ENCODE assay signal across 38 mouse cellular contexts in genomic region chr4:155429202-155429601, GRCm38 (mm10). TPM values are rescaled to one million over a fixed set of nuclear protein-coding genes. Genes with fewer than 3 reads are reported as not detected.
"Had no signal": no experiment of that assay in that cellular context is flagged by ENCODE, and none has a peak within 500 bp of the region (broad histone marks: within the 10 kb centered on the region; RNA-seq: fewer than 3 reads in every experiment).

No protein-coding gene starts in this region.

- H3K4me2 ChIP-seq: heart, embryonic 12.5 days; heart, embryonic 13.5 days; heart, embryonic 15.5 days; hindbrain, embryonic 12.5 days; hindbrain, embryonic 13.5 days; hindbrain, embryonic 14.5 days; hindbrain, embryonic 15.5 days; intestine, embryonic 15.5 days; kidney, embryonic 15.5 days had no signal

- H3K36me3 ChIP-seq: heart, embryonic 12.5 days; heart, embryonic 13.5 days; heart, embryonic 15.5 days; hindbrain, embryonic 10.5 days; hindbrain, embryonic 12.5 days; hindbrain, embryonic 13.5 days; hindbrain, embryonic 15.5 days; intestine, embryonic 15.5 days; kidney, embryonic 15.5 days had no signal

- H3K4me3 ChIP-seq: heart, embryonic 12.5 days; heart, embryonic 13.5 days; heart, embryonic 15.5 days; hindbrain, embryonic 10.5 days; hindbrain, embryonic 12.5 days; hindbrain, embryonic 13.5 days; hindbrain, embryonic 15.5 days; intestine, embryonic 15.5 days; kidney, embryonic 15.5 days; layer of hippocampus, adult 2 months; left cerebral cortex, adult 2 months had no signal

- H3K4me1 ChIP-seq: heart, embryonic 12.5 days; heart, embryonic 13.5 days; heart, embryonic 15.5 days; hindbrain, embryonic 10.5 days; hindbrain, embryonic 12.5 days; hindbrain, embryonic 13.5 days; hindbrain, embryonic 15.5 days; intestine, embryonic 15.5 days; kidney, embryonic 15.5 days had no signal

- H3K9ac ChIP-seq: heart, embryonic 12.5 days; heart, embryonic 13.5 days; heart, embryonic 15.5 days; hindbrain, embryonic 13.5 days; hindbrain, embryonic 14.5 days; hindbrain, embryonic 15.5 days; intestine, embryonic 15.5 days; kidney, embryonic 15.5 days had no signal

- DNase-seq: heart, postnatal 10 days; heart, postnatal 14 days; heart, postnatal 36 days; heart, postnatal 4 days; kidney, adult 11 months; kidney, adult 18-20 months; kidney, adult 2 months; kidney, adult 8-10 months; kidney, adult 9 months; kidney, postnatal 10 days; kidney, postnatal 14 days; kidney, postnatal 25 days; kidney, postnatal 36 days; kidney, postnatal 4 days; layer of hippocampus, adult 9-11 months; layer of hippocampus, postnatal 36 days had no signal

- H3K27ac ChIP-seq: heart, embryonic 13.5 days; heart, embryonic 15.5 days; hindbrain, embryonic 10.5 days; hindbrain, embryonic 12.5 days; hindbrain, embryonic 13.5 days; hindbrain, embryonic 14.5 days; hindbrain, embryonic 15.5 days; hindbrain, postnatal 0 days; intestine, embryonic 15.5 days; kidney, embryonic 15.5 days; kidney, postnatal 0 days; layer of hippocampus, adult 2 months; left cerebral cortex, adult 2 months had no signal

- H3K9me3 ChIP-seq: heart, embryonic 13.5 days; heart, embryonic 15.5 days; hindbrain, embryonic 12.5 days; hindbrain, embryonic 13.5 days; hindbrain, embryonic 15.5 days; intestine, embryonic 15.5 days; kidney, embryonic 15.5 days had no signal

- H3K27me3 ChIP-seq: heart, embryonic 13.5 days; hindbrain, embryonic 12.5 days; hindbrain, embryonic 13.5 days; hindbrain, embryonic 15.5 days; intestine, embryonic 15.5 days; kidney, embryonic 15.5 days had no signal

RNA-seq across cellular contexts. Expression of gene Gabrd, which starts 31.3 kb away (rescaled TPM):
- total RNA-seq: heart, postnatal 10 days; heart, postnatal 14 days; heart, postnatal 25 days; heart, postnatal 36 days; heart, postnatal 4 days had no signal
- polyA plus RNA-seq: heart, embryonic 12.5 days; heart, embryonic 13.5 days; heart, embryonic 14.5 days; heart, embryonic 15.5 days; heart, postnatal 0 days; hindbrain, embryonic 10.5 days; hindbrain, embryonic 11.5 days; hindbrain, embryonic 12.5 days; kidney, embryonic 14.5 days; kidney, embryonic 15.5 days had no signal

RNA-seq across cellular contexts. Expression of gene Tmem52, which starts 39.7 kb away (rescaled TPM):
- total RNA-seq: heart, postnatal 4 days; hematopoietic stem cell, adult 5-6 weeks had no signal
- polyA plus RNA-seq: heart, embryonic 12.5 days; heart, embryonic 13.5 days; heart, embryonic 14.5 days; heart, embryonic 15.5 days; heart, embryonic 16.5 days; hindbrain, embryonic 12.5 days; hindbrain, embryonic 13.5 days; inflammation-experienced regulatory T-cells, adult 6 months had no signal
